11 mouse cellular contexts compared by ENCODE assay signal in the genomic region with DNA sequence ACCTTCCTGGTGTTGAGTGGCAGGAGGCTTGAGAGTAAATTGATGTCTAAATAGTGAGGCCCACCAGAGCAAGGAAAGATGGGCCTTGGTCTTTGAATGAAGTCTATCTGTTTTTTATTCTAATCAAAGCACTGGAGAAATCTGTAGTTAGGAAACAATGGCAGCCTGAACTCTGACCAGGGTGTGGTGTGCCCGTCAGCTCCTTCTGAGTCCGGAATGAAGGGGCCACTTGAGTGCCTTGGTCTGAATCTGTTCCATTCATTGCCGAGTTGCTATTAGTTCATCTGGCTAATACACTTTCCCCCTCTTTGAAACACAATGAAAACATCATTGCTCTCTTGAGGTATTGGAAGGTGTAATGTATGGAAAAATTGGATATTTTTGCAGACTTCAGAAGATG.
"Had no signal": no experiment of that assay in that cellular context is flagged by ENCODE, and none has a peak within 500 bp of the region (broad histone marks: within the 10 kb centered on the region; RNA-seq: fewer than 3 reads in every experiment).

No protein-coding gene starts in this region.

- H3K4me3 ChIP-seq: layer of hippocampus, adult 2 months; limb, embryonic 13.5 days; midbrain, embryonic 12.5 days; neural tube, embryonic 13.5 days had no signal

- DNase-seq: kidney, postnatal 4 days; lung, adult 18-20 months; retina, postnatal 1 day; right cerebral cortex, postnatal 4 days; thymus, adult 18-20 months; thymus, postnatal 14 days had no signal

- H3K9ac ChIP-seq: limb, embryonic 13.5 days; midbrain, embryonic 12.5 days; neural tube, embryonic 13.5 days had no signal

- H3K27me3 ChIP-seq: limb, embryonic 13.5 days; midbrain, embryonic 12.5 days; neural tube, embryonic 13.5 days had no signal

- H3K9me3 ChIP-seq: limb, embryonic 13.5 days; midbrain, embryonic 12.5 days; neural tube, embryonic 13.5 days had no signal

- H3K27ac ChIP-seq: layer of hippocampus, adult 2 months; limb, embryonic 13.5 days; midbrain, embryonic 12.5 days; neural tube, embryonic 13.5 days had no signal

- ATAC-seq: midbrain, embryonic 16.5 days had no signal

- H3K36me3 ChIP-seq: midbrain, embryonic 12.5 days had no signal

- H3K4me2 ChIP-seq: limb, embryonic 13.5 days; midbrain, embryonic 12.5 days; neural tube, embryonic 13.5 days had no signal
